Mouse (Mus musculus) megakaryocyte, embryonic 14.5 days (primary cell): ENCODE data around the gene Olfr583. TPM values are rescaled to one million over a fixed set of nuclear protein-coding genes. Genes with fewer than 3 reads are reported as not detected.

ENCODE experiments used
- H3K27me3 ChIP-seq: replicated peaks from 2 replicates; pipeline ENCODE3; 2012; ENCODE audit warnings: inconsistent platforms
- H3K36me3 ChIP-seq: replicated peaks from 2 replicates; pipeline ENCODE3; 2012; ENCODE audit warnings: low read length, inconsistent platforms, mixed read lengths
- H3K4me1 ChIP-seq: 2 replicates; pipeline ENCODE4 v1.6.1; 2012; ENCODE audit warnings: inconsistent platforms
- H3K4me3 ChIP-seq: replicated peaks from 2 replicates; pipeline ENCODE3; 2012; ENCODE audit warnings: moderate library complexity, mild to moderate bottlenecking, inconsistent platforms
- H3K9me3 ChIP-seq: 2 replicates; pipeline ENCODE4 v1.6.1; 2012; ENCODE audit warnings: inconsistent platforms
- FLI1 ChIP-seq: IDR thresholded peaks from 2 replicates; pipeline ENCODE4 v1.6.1; 2012; ENCODE audit warnings: low read length, inconsistent platforms, mixed read lengths
- GATA1 ChIP-seq: IDR thresholded peaks from 3 replicates; pipeline ENCODE4 v1.6.1; 2012; ENCODE audit warnings: mixed read lengths, low read length, inconsistent platforms, borderline replicate concordance
- polyA plus RNA-seq: library from polyadenylated mRNA; stranded (reverse); fragments of >175 nt; gene quantifications from 2 replicates; pipeline ENCODE4 v1.2.3, GENCODE M21; 2012; ENCODE audit warnings: low replicate concordance; ENCODE audit not compliant: insufficient read depth

The Olfr583 gene
- not detected in 2 replicates for polyA plus RNA-seq

- no peak within 1 kb of the TSS for H3K4me3 ChIP-seq
- no peaks in the 10 kb centered on the region for H3K36me3 ChIP-seq
- no peaks in the 10 kb centered on the region for H3K4me1 ChIP-seq
- TF ChIP-seq GATA1 (no peak), FLI1 (no peak)
- no peaks in the 10 kb centered on the region for H3K9me3 ChIP-seq
- H3K27me3 ChIP-seq, result no peaks in the 10 kb centered on the region
Measured at GRCm38 (mm10) chr7:103051000-103051399, at the start of gene Olfr583. TSS of gene Olfr583 (plus strand) at chr7:103051300.

GRCm38 (mm10) chr7:103037724-103038123, 13.4 kb upstream of the Olfr583 start, which contains the start of gene Olfr582:
TSS of gene Olfr582 (plus strand) at chr7:103038024.
- no peak for TF ChIP-seq FLI1
- no peak for TF ChIP-seq GATA1

GRCm38 (mm10) chr7:103081585-103081984, 30.5 kb downstream of the Olfr583 start, which contains the start of gene Olfr584:
TSS of gene Olfr584 (plus strand) at chr7:103081885.
- H3K27me3 ChIP-seq, result no peaks in the 10 kb centered on the region

More at GRCm38 (mm10) chr7:103037724-103038123, 13.4 kb upstream of the Olfr583 start, which contains the start of gene Olfr582:
- Histone ChIP-seq H3K4me1 (no peaks in the 10 kb centered on the region), H3K36me3 (no peaks in the 10 kb centered on the region), H3K4me3 (no peak within 1 kb of the TSS), H3K27me3 (no peaks in the 10 kb centered on the region), H3K9me3 (no peaks in the 10 kb centered on the region)

GRCm38 (mm10) chr7:103097420-103097819, 46.3 kb downstream of the Olfr583 start, which contains the start of gene Olfr585:
TSS of gene Olfr585 (plus strand) at chr7:103097720.
- Histone ChIP-seq H3K9me3 (no peaks in the 10 kb centered on the region), H3K4me1 (no peaks in the 10 kb centered on the region), H3K36me3 (no peaks in the 10 kb centered on the region), H3K4me3 (no peak within 1 kb of the TSS), H3K27me3 (no peaks in the 10 kb centered on the region)
- TF ChIP-seq FLI1 (no peak), GATA1 (no peak)

More at GRCm38 (mm10) chr7:103081585-103081984, 30.5 kb downstream of the Olfr583 start, which contains the start of gene Olfr584:
- no peaks in the 10 kb centered on the region for H3K36me3 ChIP-seq
- no peaks in the 10 kb centered on the region for H3K4me1 ChIP-seq
- peaks cover 8% of the 10 kb centered on the region; the same call in 1 of the 2 replicates for H3K9me3 ChIP-seq
- TF ChIP-seq FLI1, result no peak
- TF ChIP-seq GATA1, result no peak
- no peak within 1 kb of the TSS for H3K4me3 ChIP-seq

Other genes starting within 250 kb of the Olfr583 start
- gene Olfr564, start 247.8 kb upstream of the Olfr583 start, polyA plus RNA-seq, result not detected in 2 replicates
- gene Olfr566, start 192.5 kb upstream of the Olfr583 start, polyA plus RNA-seq, result not detected in 2 replicates
- gene Olfr568, start 174.2 kb upstream of the Olfr583 start, polyA plus RNA-seq, result not detected in 2 replicates
- gene Olfr569, start 160.4 kb upstream of the Olfr583 start, polyA plus RNA-seq, result not detected in 2 replicates
- gene Olfr570, start 156.7 kb upstream of the Olfr583 start, polyA plus RNA-seq, result not detected in 2 replicates
- not detected in 2 replicates for gene Olfr571, start 133.8 kb upstream of the Olfr583 start, polyA plus RNA-seq
- not detected in 2 replicates for gene Olfr572, start 126.9 kb upstream of the Olfr583 start, polyA plus RNA-seq
- gene Olfr573-ps1, start 108.7 kb upstream of the Olfr583 start, polyA plus RNA-seq, result not detected in 2 replicates
- gene Olfr574, start 102.8 kb upstream of the Olfr583 start, polyA plus RNA-seq, result not detected in 2 replicates
- not detected in 2 replicates for gene Olfr575, start 92.5 kb upstream of the Olfr583 start, polyA plus RNA-seq
- not detected in 2 replicates for gene Olfr576, start 88.6 kb upstream of the Olfr583 start, polyA plus RNA-seq
- gene Olfr577, start 75.4 kb upstream of the Olfr583 start, polyA plus RNA-seq, result not detected in 2 replicates
- not detected in 2 replicates for gene Olfr578, start 62.0 kb upstream of the Olfr583 start, polyA plus RNA-seq
- not detected in 2 replicates for gene Olfr582, start 13.3 kb upstream of the Olfr583 start, polyA plus RNA-seq
- gene Olfr584, start 30.6 kb downstream of the Olfr583 start, polyA plus RNA-seq, result not detected in 2 replicates
- gene Olfr585, start 46.4 kb downstream of the Olfr583 start, polyA plus RNA-seq, result not detected in 2 replicates
- not detected in 2 replicates for gene Olfr586, start 74.3 kb downstream of the Olfr583 start, polyA plus RNA-seq
- gene Olfr588-ps1, start 89.6 kb downstream of the Olfr583 start, polyA plus RNA-seq, result not detected in 2 replicates
- not detected in 2 replicates for gene Olfr589, start 105.1 kb downstream of the Olfr583 start, polyA plus RNA-seq
- gene Olfr591, start 127.0 kb downstream of the Olfr583 start, polyA plus RNA-seq, result 2.6 TPM in 1 of 2 replicates, not detected in the other
- not detected in 2 replicates for gene Olfr592, start 133.5 kb downstream of the Olfr583 start, polyA plus RNA-seq
- not detected in 2 replicates for gene Olfr593, start 160.6 kb downstream of the Olfr583 start, polyA plus RNA-seq
- gene Olfr594, start 165.7 kb downstream of the Olfr583 start, polyA plus RNA-seq, result not detected in 2 replicates
- not detected in 2 replicates for gene Usp17ld, start 201.2 kb downstream of the Olfr583 start, polyA plus RNA-seq